Mouse (Mus musculus) limb, embryonic 14.5 days (tissue): ENCODE data around the gene Mboat7. TPM values are rescaled to one million over a fixed set of nuclear protein-coding genes. Genes with fewer than 3 reads are reported as not detected.
"Not testable (repeated sequence)": the region's sequence is repeated elsewhere in the genome, so short reads cannot be mapped to it uniquely, and the experiment has no call there.

ENCODE experiments used
- ATAC-seq: fragments of 200-750 bp; cut with Nextera tagmentation; 2 replicates; pipeline ENCODE4 v1.8.0; 2017; ENCODE audit warnings: low read depth, moderate number of reproducible peaks, moderate TSS enrichment; ENCODE audit not compliant: low FRiP score
- DNase-seq: peaks from one replicate; pipeline ENCODE4 v3.0.0-alpha.2; 2015; ENCODE audit warnings: low spot score
- H3K27ac ChIP-seq: fragments of 300-500 bp; sonication (generic); replicated peaks from 2 replicates; pipeline ENCODE4 v1.5.1; 2014; ENCODE audit warnings: low read depth, mild to moderate bottlenecking, low read length, moderate library complexity, mixed read lengths
- H3K27me3 ChIP-seq: fragments of 300-500 bp; sonication (generic); 2 replicates; pipeline ENCODE4 v1.6.1; 2014; ENCODE audit warnings: low read length, mixed read lengths; ENCODE audit not compliant: control insufficient read depth, insufficient read depth
- H3K36me3 ChIP-seq: fragments of 300-500 bp; sonication (generic); 2 replicates; pipeline ENCODE4 v1.6.1; 2014; ENCODE audit warnings: mild to moderate bottlenecking, low read length, moderate library complexity, mixed read lengths; ENCODE audit not compliant: control insufficient read depth, insufficient read depth
- H3K4me1 ChIP-seq: fragments of 300-500 bp; sonication (generic); 2 replicates; pipeline ENCODE4 v1.6.1; 2014; ENCODE audit warnings: antibody characterized with exemption, low read length, mixed read lengths; ENCODE audit not compliant: control insufficient read depth, insufficient read depth
- H3K4me2 ChIP-seq: fragments of 300-500 bp; sonication (generic); replicated peaks from 2 replicates; pipeline ENCODE4 v1.6.1; 2014; ENCODE audit warnings: low read depth, mild to moderate bottlenecking, low read length, moderate library complexity; ENCODE audit not compliant: severe bottlenecking
- H3K4me3 ChIP-seq: fragments of 300-500 bp; sonication (generic); replicated peaks from 2 replicates; pipeline ENCODE4 v1.5.1; 2014; ENCODE audit warnings: low read length
- H3K9ac ChIP-seq: fragments of 300-500 bp; sonication (generic); 2 replicates; pipeline ENCODE4 v1.6.1; 2014; ENCODE audit warnings: mild to moderate bottlenecking, low read depth, low read length, moderate library complexity; ENCODE audit not compliant: severe bottlenecking
- H3K9me3 ChIP-seq: fragments of 300-500 bp; sonication (generic); 2 replicates; pipeline ENCODE4 v1.6.1; 2016; ENCODE audit warnings: low read length; ENCODE audit not compliant: control insufficient read depth
- POLR2A ChIP-seq: fragments of 200-500 bp; IDR thresholded peaks from 2 replicates; pipeline ENCODE4 v1.8.0; 2012; ENCODE audit warnings: inconsistent platforms, mild to moderate bottlenecking, moderate library complexity, borderline replicate concordance; ENCODE audit not compliant: insufficient read depth, insufficient read length; ENCODE audit errors: extremely low read depth
- WGBS: fragments of 180-500 bp; shearing (Covaris S2); extraction: QIAGEN DNeasy Blood & Tissue Kit; methylation state at CpG from one replicate; pipeline ENCODE4 v1.1.7; 2014; 5-methylcytosine and 5-hydroxymethylcytosine counted together
- polyA plus RNA-seq, 2 experiments: library from polyadenylated mRNA; depleted of rRNA in 1 of 2; stranded (reverse) in 1 of 2; unstranded in 1 of 2; fragments of >200 nt; fragmentation: Nextera tagmentation in 1 of 2; extraction: Ambion mirVana in 1 of 2; gene quantifications; 2 replicates each; pipeline versions ENCODE4 v1.2.1 to v1.2.3; 2012 to 2014

Gene Mboat7
- polyA plus RNA-seq, 2 experiments = 53.3 to 73.9 TPM

DNA sequence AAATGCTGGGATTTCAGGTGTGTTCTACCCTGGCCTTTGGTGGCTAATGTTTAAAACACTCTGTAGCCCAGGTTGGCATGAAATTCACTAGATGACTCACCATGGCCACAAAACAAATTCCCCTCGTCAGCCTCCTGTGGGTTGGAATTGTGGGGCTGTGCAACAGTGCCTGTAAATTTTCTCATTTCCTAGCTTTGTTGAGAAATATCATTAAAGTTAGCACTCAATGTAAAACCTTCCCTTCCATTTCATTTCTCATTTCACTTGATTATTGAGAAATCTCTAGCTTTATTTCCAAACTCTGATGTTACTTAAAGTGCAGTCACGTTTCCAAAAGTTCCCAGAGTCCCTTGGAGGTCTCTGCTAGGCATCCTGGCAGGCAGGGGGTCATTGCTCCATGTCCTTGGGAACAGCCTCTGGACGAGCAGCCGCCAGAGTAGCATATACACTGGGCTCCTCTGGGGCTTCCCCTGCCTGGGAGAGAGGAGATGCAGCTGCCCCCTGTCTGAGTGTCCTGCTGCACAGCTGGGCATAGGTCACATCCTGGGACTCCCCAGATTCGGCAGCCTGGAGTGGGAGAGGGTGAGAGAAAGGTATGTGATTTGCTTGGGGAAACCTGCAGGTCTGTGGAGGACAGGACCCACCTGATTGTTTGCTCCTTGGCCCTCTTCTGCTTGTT, 19.1 kb upstream of the Mboat7 start:
- H3K4me3 ChIP-seq = no peak overlapping the region
- ATAC-seq = no peak

DNA sequence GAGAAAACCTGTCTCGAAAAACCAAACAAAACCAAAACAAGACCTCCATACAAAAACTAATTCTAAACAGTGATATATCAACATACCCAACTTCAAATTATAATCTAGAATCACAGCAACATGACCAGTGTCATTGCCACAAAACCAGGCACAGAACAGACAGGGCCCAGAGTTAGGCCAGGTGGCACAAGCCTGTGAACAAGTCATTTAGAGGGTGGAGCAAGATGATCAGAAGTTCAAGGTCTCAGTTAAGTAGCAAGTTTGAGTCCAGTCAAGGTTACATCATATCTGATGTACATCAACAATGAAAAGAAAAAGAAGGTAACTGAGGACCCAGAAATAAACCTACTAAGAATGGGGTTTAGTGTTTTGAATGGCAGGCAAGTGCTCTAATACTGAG, 15.7 kb upstream of the Mboat7 start:
- ATAC-seq (no peak), DNase-seq (no peak)
- H3K4me3 ChIP-seq = no peak overlapping the region
- H3K4me1 ChIP-seq = peaks cover 3% of the 10 kb centered on the region; the same call in 1 of the 2 replicates
- TF ChIP-seq POLR2A = no peak
- peaks cover 34% of the 10 kb centered on the region for H3K36me3 ChIP-seq
- no peaks in the 10 kb centered on the region for H3K9me3 ChIP-seq
- WGBS = 74% methylated on average over 1 of the region's 1 CpGs
- H3K9ac ChIP-seq = no peak overlapping the region
- H3K4me2 ChIP-seq = no peak overlapping the region
- H3K27me3 ChIP-seq = no peaks in the 10 kb centered on the region
- H3K27ac ChIP-seq = no peak overlapping the region

More for the DNA sequence above, 19.1 kb upstream of the Mboat7 start:
- 26% methylated on average over 5 of the region's 5 CpGs for WGBS
- peaks cover 8% of the 10 kb centered on the region for H3K36me3 ChIP-seq
- no peak for TF ChIP-seq POLR2A
- no peaks in the 10 kb centered on the region for H3K9me3 ChIP-seq
- DNase-seq = no peak
- H3K4me1 ChIP-seq = no peaks in the 10 kb centered on the region
- no peaks in the 10 kb centered on the region for H3K27me3 ChIP-seq
- H3K4me2 ChIP-seq = no peak overlapping the region
- H3K27ac ChIP-seq = no peak overlapping the region
- no peak overlapping the region for H3K9ac ChIP-seq

- peaks cover 34% of the 10 kb centered on the region for H3K36me3 ChIP-seq
Observed at GRCm38 (mm10) chr7:3708447-3708980, 15.2 kb upstream of the Mboat7 start.

DNA sequence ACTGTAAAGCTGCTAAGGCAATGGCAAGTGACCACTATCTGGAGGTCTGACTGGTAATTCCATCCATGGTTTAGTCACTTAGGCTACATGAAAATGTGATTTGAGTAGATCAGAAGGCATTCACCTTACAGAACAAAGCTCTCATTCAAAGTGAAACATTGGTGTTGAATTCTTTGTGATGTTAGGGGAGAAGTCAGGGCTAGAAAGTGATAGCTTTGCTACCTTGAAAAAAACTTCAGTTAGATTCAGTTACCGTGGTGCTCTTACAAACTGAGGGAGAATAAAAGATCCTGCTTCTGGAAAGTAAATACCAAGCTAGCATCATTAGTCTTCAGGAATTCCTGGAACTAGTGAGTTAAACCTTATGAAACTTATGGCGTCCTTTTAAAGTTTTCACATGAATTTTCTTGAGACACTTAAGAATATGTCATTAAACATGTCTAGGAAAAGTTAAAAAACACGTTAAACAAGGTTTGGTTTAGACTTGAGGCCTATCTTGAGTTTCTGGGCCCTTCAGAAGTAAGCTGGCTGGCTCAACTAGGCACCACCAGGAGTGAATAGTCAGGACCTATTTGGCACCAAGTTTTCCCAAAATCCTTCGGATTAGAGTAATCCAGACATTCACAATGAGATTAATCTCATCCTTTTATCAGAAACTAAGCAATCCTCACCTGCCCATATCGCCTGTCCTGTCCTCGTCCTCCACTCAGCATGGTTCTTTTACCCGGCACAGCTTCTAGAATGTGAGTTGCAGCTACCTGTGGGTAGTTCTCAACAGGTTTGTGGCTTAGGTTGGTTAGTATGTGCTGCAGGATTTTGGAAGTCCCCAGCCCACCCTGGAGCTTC, 14.5 kb upstream of the Mboat7 start:
- Histone ChIP-seq H3K4me3 (no peak overlapping the region), H3K27ac (no peak overlapping the region), H3K36me3 (peaks cover 34% of the 10 kb centered on the region), H3K4me1 (peaks cover 3% of the 10 kb centered on the region; the same call in 1 of the 2 replicates), H3K9me3 (no peaks in the 10 kb centered on the region), H3K9ac (no peak overlapping the region), H3K4me2 (no peak overlapping the region), H3K27me3 (no peaks in the 10 kb centered on the region)
- DNase-seq = no peak
- 26% methylated on average over 7 of the region's 7 CpGs for WGBS
- no peak for TF ChIP-seq POLR2A
- no peak for ATAC-seq

More at GRCm38 (mm10) chr7:3708447-3708980, 15.2 kb upstream of the Mboat7 start:
- H3K27me3 ChIP-seq, H3K27ac ChIP-seq, H3K4me1 ChIP-seq, H3K4me2 ChIP-seq, H3K9ac ChIP-seq, DNase-seq, ATAC-seq, H3K4me3 ChIP-seq, H3K9me3 ChIP-seq: not testable (repeated sequence)
- 33% methylated on average over 5 of the region's 5 CpGs for WGBS

DNA sequence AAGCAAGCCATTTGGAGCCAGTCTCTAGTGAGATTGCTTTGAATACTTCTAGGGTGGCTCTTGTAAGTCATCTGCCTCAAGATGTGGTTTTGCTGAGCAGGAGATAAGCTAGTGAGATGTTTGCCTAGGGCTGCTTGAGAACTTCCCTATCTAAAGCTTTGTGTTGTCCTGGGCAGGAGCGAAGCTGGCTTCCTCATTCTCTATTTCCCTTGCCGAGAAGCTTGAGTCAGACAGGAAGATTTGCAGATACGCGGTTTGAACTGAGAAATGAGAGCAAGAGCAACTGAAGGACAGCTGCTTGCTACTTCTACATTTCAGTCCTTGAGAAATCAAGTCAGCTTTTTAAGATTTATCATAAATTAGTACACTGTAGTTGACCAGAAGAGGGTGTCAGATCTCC, 13.7 kb upstream of the Mboat7 start:
- Histone ChIP-seq H3K27me3 (no peaks in the 10 kb centered on the region), H3K4me2 (no peak overlapping the region), H3K9ac (no peak overlapping the region), H3K36me3 (peaks cover 34% of the 10 kb centered on the region), H3K9me3 (no peaks in the 10 kb centered on the region), H3K4me3 (no peak overlapping the region), H3K4me1 (peaks cover 3% of the 10 kb centered on the region; the same call in 1 of the 2 replicates), H3K27ac (no peak overlapping the region)
- 66% methylated on average over 4 of the region's 4 CpGs for WGBS
- DNase-seq (no peak), ATAC-seq (no peak)
- TF ChIP-seq POLR2A = no peak
